17 mouse cellular contexts compared by ENCODE assay signal in genomic region chr14:86749425-86749824, GRCm38 (mm10).
DNase-seq lines count a peak whose midpoint lies in the region; ATAC-seq lines count a peak whose summit lies in the region.
"Had no signal": no experiment of that assay in that cellular context is flagged by ENCODE, and none has a peak within 500 bp of the region (broad histone marks: within the 10 kb centered on the region; RNA-seq: fewer than 3 reads in every experiment).

No protein-coding gene starts in this region.

- H3K27me3 ChIP-seq in embryonic facial prominence, embryonic 13.5 days, result no peaks in the 10 kb centered on the region
- no peaks in the 10 kb centered on the region for H3K27me3 ChIP-seq in forebrain, embryonic 16.5 days (replicated peaks; ENCODE audit: control insufficient read depth, insufficient read depth, low read length)
- H3K27me3 ChIP-seq in limb, embryonic 10.5 days (ENCODE audit: low read depth, poor library complexity, severe bottlenecking), result no peaks in the 10 kb centered on the region
- H3K27me3 ChIP-seq in neural tube, embryonic 14.5 days (ENCODE audit: control insufficient read depth, insufficient read depth, low read length), result no peaks in the 10 kb centered on the region

- H3K9me3 ChIP-seq in embryonic facial prominence, embryonic 13.5 days, result no peaks in the 10 kb centered on the region
- H3K9me3 ChIP-seq in forebrain, embryonic 16.5 days (ENCODE audit: control insufficient read depth, low read length), result no peaks in the 10 kb centered on the region
- H3K9me3 ChIP-seq in limb, embryonic 10.5 days (replicated peaks), result no peaks in the 10 kb centered on the region
- H3K9me3 ChIP-seq in neural tube, embryonic 14.5 days (ENCODE audit: control insufficient read depth, low read length), result no peaks in the 10 kb centered on the region

- peak overlapping the region; percentile 49; the same call in 1 of the 2 replicates for H3K4me2 ChIP-seq in embryonic facial prominence, embryonic 13.5 days
- H3K4me2 ChIP-seq in forebrain, embryonic 16.5 days (ENCODE audit: low read length), result peak overlapping the region; percentile 43; the same call in 1 of the 2 replicates
- no peak overlapping the region for H3K4me2 ChIP-seq in neural tube, embryonic 14.5 days (ENCODE audit: low read depth, low read length)

- H3K27ac ChIP-seq in embryonic facial prominence, embryonic 13.5 days, result no peak overlapping the region
- peak overlapping the region; percentile 85 for H3K27ac ChIP-seq in forebrain, embryonic 16.5 days (ENCODE audit: low read length)
- peak overlapping the region; percentile 66 for H3K27ac ChIP-seq in limb, embryonic 10.5 days
- peak overlapping the region; percentile 7; the same call in 1 of the 2 replicates for H3K27ac ChIP-seq in neural tube, embryonic 14.5 days (ENCODE audit: low read depth, low read length)
- H3K27ac ChIP-seq: heart, adult 2 months; stomach, postnatal 0 days had no signal

- WGBS in embryonic facial prominence, embryonic 13.5 days, result 72% methylated on average over 4 of the region's 4 CpGs
- WGBS in forebrain, embryonic 16.5 days, result 29% methylated on average over 4 of the region's 4 CpGs
- WGBS in limb, embryonic 10.5 days, result 74% methylated on average over 4 of the region's 4 CpGs
- 42% methylated on average over 4 of the region's 4 CpGs for WGBS in neural tube, embryonic 14.5 days

- peaks cover 12% of the 10 kb centered on the region for H3K4me1 ChIP-seq in embryonic facial prominence, embryonic 13.5 days
- H3K4me1 ChIP-seq in forebrain, embryonic 16.5 days (replicated peaks; ENCODE audit: control insufficient read depth, insufficient read depth, low read length), result peaks cover 22% of the 10 kb centered on the region
- peaks cover 14% of the 10 kb centered on the region for H3K4me1 ChIP-seq in limb, embryonic 10.5 days
- peaks cover 11% of the 10 kb centered on the region; the same call in 1 of the 2 replicates for H3K4me1 ChIP-seq in neural tube, embryonic 14.5 days (ENCODE audit: control insufficient read depth, insufficient read depth, low read length)

- ATAC-seq in embryonic facial prominence, embryonic 13.5 days (ENCODE audit: insufficient number of reproducible peaks, insufficient read depth, low FRiP score, low TSS enrichment, low read depth), result no peak
- ATAC-seq in forebrain, embryonic 16.5 days, result peak; percentile 19; the same call in 1 of the 2 replicates
- peak; percentile 39 for ATAC-seq in neural tube, embryonic 14.5 days (ENCODE audit: low read depth)
- ATAC-seq: CD4-positive, CD25-positive, alpha-beta regulatory T cell, adult 4 months had no signal

- no peak overlapping the region for H3K9ac ChIP-seq in embryonic facial prominence, embryonic 13.5 days
- H3K9ac ChIP-seq in forebrain, embryonic 16.5 days (replicated peaks; ENCODE audit: low read depth, low read length), result no peak overlapping the region
- no peak overlapping the region for H3K9ac ChIP-seq in neural tube, embryonic 14.5 days (replicated peaks; ENCODE audit: low read depth, low read length)

- H3K4me3 ChIP-seq in embryonic facial prominence, embryonic 13.5 days, result no peak overlapping the region
- no peak overlapping the region for H3K4me3 ChIP-seq in forebrain, embryonic 16.5 days (replicated peaks; ENCODE audit: low read length)
- no peak overlapping the region for H3K4me3 ChIP-seq in limb, embryonic 10.5 days
- H3K4me3 ChIP-seq in neural tube, embryonic 14.5 days (ENCODE audit: low read depth, low read length), result no peak overlapping the region
- H3K4me3 ChIP-seq: heart, adult 2 months had no signal

- no peaks in the 10 kb centered on the region for H3K36me3 ChIP-seq in embryonic facial prominence, embryonic 13.5 days
- H3K36me3 ChIP-seq in forebrain, embryonic 16.5 days (ENCODE audit: control insufficient read depth, insufficient read depth), result no peaks in the 10 kb centered on the region
- no peaks in the 10 kb centered on the region for H3K36me3 ChIP-seq in limb, embryonic 10.5 days
- no peaks in the 10 kb centered on the region for H3K36me3 ChIP-seq in neural tube, embryonic 14.5 days (ENCODE audit: control insufficient read depth, insufficient read depth, low read length)

- DNase-seq in limb, embryonic 10.5 days (ENCODE audit: low spot score), result no peak
- DNase-seq in embryo, embryonic 10.5 days (ENCODE audit: low spot score), result no peak
- no peak for DNase-seq in left cerebral cortex, adult 8-10 months (ENCODE audit: low spot score in 2 of 2)
- DNase-seq in right cerebral cortex, postnatal 10 days (ENCODE audit: low spot score in 2 of 2), result no peak
- DNase-seq: adrenal gland, postnatal 14 days; heart, adult 2 months; heart, postnatal 14 days; kidney, adult 11 months; kidney, postnatal 25 days; lung, adult 2 months; spleen, adult 18-20 months; thymus, postnatal 36 days had no signal
